Mouse (Mus musculus) liver, embryonic 16.5 days (tissue): ENCODE results near the gene Itm2c. TPM values are rescaled to one million over a fixed set of nuclear protein-coding genes. Genes with fewer than 3 reads are reported as not detected.

Source experiments
- polyA plus RNA-seq: library from polyadenylated mRNA; unstranded; fragments of >200 nt; fragmentation: Nextera tagmentation; extraction: Ambion mirVana; gene quantifications from 2 replicates; pipeline ENCODE4 v1.2.1, GENCODE M21; 2015

Itm2c gene
- polyA plus RNA-seq, 1 experiment from 2014 or later, result 54.7 TPM

Other genes with a start within 250 kb of the Itm2c start
- 5.5 and 6.2 TPM in 2 replicates for gene Sp100, start 244.3 kb upstream of the Itm2c start, polyA plus RNA-seq
- 2.0 and 3.0 TPM in 2 replicates for gene A630001G21Rik, start 115.6 kb upstream of the Itm2c start, polyA plus RNA-seq
- 10.1 and 11.2 TPM in 2 replicates for gene Cab39, start 100.8 kb upstream of the Itm2c start, polyA plus RNA-seq
- gene 4933407L21Rik, start 34.2 kb downstream of the Itm2c start, polyA plus RNA-seq, result 0.13 TPM in 1 of 2 replicates, not detected in the other
- 0.04 and 0.05 TPM in 2 replicates for gene Gpr55, start 66.7 kb downstream of the Itm2c start, polyA plus RNA-seq
- gene Spata3, start 122.5 kb downstream of the Itm2c start, polyA plus RNA-seq, result 0.24 and 0.37 TPM in 2 replicates
- gene 2810459M11Rik, start 151.6 kb downstream of the Itm2c start, polyA plus RNA-seq, result 19.2 and 21.6 TPM in 2 replicates
- gene Psmd1, start 170.1 kb downstream of the Itm2c start, polyA plus RNA-seq, result 82.2 and 87.2 TPM in 2 replicates
- 0.06 and 0.18 TPM in 2 replicates for gene Htr2b, start 217.7 kb downstream of the Itm2c start, polyA plus RNA-seq
- gene Gm21972, start 239.4 kb downstream of the Itm2c start, polyA plus RNA-seq, result 0.14 TPM in 1 of 2 replicates, not detected in the other